Mouse (Mus musculus) naive thymus-derived CD4-positive, alpha-beta T cell, adult 2 months (primary cell): ENCODE measurements around the gene Cdc14b.
"Not testable (repeated sequence)": the region's sequence is repeated elsewhere in the genome, so short reads cannot be mapped to it uniquely, and the experiment has no call there.

Experiments used
- DNase-seq: peaks from one replicate; pipeline ENCODE4 v3.0.0-alpha.2; 2011; ENCODE audit warnings: low read depth

Gene Cdc14b

DNA sequence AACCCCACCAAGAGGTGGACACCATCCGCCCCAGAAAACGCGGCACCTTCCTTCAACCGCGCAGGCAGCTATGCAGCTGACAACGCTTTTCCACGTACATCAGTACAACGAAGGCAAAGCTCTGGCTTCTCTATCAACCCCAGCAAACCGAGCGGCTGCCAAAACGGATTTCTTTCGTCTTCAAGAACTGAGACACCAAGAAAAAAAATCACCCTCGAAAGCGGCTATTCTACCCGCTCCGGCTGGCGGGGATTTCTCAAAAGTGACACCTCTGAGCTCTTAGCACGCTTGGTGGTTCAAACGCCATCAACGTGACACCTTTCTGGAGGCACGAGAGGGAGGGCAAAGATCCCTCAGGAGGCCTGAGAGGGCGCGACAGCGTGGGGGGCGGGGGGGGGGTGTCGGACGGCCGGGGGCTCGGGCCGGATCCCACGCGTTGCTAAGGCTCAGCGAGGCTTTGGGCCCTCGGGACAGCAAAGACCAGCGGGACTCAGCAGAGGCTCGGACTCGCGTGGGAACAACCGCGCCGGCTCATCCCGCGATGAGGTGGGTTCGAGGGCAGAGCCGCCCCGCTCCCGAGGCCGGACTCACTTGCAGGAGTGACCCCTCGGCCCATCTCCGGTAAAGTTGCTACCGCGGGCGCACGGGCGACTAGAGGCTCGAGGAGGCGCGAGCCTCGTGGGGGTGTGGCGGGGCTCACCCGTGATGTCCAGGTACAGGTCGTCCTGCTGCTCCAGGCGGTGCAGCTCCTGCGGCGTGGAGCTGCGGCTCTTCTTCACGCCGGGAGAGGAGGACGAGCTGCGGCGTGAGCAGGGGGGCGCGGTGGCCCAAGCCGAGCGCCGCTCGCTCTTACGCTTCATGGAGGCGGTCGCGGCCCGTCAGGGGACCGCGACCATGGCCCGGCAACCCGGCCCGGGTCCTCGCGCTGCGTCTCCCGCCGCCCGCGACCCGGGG lies 922 bp downstream of the Cdc14b start:
- DNase-seq: peak; percentile 62

DNA sequence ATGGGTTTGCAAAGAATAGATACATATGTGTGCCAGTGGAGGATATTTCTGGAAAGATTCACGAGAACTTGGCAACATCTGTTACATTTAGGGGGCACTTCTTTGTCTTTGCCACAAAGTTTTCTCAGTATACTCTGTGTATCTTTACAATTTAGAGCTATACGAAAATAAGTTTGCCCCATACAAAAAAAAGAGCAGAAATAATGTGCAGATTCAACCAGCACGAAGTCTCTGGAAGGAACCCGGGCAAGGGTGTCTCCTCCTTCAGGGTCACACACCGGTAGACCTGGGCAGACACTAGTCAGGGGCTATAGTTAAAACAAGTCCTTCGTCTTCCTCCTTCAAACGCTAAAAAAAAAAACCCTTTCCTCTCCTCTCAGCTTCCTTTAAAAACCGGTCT lies 1.7 kb downstream of the Cdc14b start:
- DNase-seq: no peak

DNA sequence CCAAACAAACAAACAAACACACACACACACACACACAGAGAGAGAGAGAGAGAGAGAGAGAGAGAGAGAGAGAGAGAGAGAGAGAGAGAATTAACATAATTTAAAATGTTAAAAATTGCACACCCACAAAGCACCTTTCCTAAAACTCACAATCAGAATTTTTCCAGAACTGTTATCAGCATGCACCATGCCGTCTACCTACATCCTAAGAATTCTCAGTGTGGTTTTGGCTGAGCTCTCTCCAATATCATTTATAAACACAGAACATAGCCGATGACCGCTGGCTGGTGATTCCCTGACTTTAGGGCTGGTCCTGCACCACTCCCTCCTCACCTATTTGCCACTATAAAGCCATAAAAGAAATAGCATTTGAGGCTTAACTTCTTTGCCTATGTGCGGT lies 6.7 kb downstream of the Cdc14b start:
- no peak for DNase-seq

DNA sequence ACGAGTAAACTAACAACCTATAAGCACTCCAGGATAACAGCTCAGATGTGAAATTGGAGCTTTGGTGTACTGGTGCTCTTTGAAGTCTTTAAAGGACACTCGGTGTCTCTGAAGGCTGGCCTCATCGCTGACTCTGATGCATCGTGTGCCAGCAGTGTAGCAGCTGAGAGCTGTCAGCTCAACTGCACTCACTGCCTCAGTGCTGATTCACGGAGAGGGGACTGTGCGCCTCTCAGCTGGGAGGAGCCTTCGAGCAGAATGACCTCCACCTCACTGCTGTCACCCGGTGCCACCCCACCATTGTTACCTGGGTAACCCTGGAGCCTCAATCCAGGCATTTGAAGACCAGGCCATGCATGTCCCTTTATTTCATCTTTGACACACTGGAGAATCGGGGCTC lies 7.9 kb downstream of the Cdc14b start:
- no peak for DNase-seq

DNA sequence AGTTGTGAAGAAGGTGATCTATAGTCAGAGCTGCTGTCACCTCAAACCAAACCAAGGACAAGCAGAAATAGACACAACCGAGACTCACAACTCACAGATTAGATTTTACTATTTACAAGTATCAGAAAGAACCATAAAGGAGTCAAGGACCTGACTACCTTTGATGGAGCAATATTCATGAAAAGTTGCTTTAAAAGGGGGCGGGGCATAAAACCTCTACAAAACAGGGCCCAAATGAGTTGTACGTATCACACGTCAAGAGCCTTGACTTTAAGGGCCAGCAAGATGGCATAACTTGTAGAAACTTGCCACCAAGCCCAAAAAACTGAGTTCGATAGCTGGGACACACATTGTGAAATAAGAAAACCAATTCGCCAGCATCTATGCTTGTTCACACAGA lies 10.5 kb downstream of the Cdc14b start:
- DNase-seq: no peak

DNA sequence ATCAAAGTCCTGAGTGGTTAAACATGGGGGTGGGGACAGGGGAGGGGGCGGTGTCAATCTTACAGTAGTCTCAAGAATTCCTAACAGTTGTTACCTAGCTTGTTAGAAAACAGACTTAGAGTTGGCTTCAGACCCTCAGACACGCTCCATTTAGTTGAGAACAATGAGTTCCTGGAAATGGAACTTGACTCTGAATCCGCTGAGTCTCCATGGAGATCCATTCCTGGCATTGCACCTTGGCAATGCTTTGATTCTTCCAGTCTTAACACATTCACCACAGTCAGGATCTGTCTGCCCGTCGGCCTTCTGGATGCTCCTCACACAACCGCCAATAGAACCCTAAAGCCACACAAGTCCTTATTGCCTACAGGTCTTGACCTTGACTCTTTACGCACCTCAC lies 15.2 kb downstream of the Cdc14b start:
- no peak for DNase-seq

DNA sequence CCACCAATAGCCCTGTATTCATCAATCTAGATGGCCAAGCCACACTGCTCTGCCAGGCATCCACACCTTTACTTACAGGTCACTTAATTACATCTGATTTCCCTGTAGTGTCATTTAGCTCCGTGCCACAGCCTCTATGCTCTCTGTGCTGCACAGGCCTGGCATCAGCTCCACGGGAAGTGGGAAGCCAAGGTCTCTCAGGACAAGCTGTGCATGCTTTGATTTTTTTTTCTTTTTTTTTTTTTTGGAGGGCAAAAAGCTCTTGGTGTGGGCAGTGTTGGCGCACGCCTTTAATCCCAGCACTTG lies 16.6 kb downstream of the Cdc14b start:
- no peak for DNase-seq

DNA sequence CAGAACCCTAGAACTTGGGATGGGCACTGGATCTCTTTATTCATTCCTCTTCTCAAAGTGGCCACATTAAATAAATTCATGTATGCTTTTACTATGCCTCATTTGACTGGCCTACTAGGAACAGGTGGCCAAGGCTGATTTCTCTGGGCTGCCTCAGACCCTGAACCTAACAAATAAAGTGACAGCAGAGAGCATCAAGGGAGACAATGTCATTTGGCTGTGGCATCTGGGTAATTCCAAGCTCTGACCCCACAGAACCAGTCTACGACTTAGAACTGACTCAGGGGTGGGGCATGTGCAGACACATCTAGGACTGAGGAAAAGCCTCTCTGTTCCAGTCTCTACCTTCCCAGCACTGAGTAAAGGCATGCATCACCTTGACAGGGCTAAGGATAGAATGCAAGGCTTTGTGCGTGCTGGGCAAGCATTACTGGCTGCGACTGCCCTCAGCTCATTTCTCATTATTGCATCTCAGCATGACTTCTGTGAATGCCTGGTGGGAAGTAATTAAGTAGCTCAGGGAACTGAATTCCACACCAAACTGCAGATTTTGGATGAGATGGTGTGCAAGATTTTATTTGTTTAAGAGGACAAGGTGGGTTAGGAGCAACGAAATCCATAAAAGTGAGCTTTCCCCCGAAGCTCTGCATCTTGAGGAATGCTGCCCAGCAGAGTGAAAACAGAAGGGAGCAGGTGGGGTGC lies 17.1 kb downstream of the Cdc14b start:
- DNase-seq: no peak

DNA sequence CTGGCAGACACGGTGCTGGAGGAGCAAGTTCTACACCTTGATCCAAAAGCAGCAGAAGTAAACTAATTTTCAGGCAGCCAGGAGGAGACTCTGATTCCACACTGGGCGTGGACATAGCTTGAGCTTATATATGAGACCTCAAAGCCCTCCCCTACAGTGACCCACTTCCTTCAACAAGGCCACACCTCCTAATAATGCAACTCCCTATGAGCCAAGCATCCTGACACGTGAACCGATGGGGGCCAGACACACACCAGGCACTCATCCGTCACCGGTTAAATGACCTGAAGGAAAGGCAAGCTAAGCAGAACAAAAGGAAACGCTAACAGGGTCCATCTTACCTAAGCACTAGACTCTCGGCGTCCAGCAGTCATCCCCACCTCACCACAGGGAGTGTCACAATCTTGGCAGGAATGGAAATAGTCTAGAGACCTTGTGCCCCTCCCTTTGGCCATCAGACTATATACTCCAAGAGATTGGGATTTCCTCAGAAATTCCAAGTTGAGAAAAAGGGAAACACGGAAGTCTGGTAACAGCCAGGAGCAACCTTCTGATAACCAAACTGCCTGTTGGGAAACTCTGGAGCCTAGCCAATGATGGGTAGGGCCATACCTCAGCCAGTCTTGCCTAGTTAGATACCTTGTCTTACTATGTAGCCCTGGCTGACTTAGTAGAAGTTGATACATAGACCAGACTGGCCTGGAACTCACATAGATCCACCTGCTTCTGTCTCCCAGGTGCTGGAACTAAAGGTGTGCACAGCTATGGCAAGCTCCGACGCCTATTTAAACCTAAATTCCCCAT lies 17.9 kb downstream of the Cdc14b start:
- DNase-seq: no peak

DNA sequence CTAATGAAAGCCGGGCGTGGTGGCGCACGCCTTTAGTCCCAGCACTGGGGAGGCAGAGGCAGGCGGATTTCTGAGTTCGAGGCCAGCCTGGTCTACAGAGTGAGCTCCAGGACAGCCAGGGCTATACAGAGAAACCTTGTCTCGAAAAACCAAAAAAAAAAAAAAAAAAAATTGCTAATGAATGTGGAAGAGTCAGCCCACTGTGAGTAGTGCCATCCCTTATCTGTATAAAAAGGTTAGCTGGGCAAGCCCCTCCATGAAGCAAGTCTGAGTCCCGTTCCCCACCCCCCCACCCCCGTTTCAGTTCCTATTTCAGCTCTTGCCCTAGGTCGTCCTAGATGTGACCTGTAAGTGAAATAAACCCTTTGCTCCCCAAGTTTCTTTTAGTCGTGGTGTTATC lies 20.9 kb downstream of the Cdc14b start:
- not testable (repeated sequence) for DNase-seq

DNA sequence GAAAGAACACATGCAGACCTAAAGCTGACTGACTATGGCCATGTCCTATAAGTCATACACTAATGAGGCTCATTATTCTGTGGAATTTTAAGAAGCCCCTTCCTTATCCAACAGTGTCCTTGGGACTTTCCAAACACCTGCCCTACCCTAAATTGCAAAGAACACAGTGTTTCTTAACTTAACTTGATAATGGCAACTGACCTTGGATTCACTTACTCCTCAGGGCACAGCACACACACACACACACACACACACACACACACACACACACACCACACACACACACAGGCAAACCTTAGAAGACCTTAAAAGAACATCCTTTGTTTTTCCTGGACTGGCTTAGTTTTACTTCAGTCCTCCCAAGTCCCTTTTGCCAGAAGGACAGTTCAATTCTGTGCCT lies 21.4 kb downstream of the Cdc14b start:
- DNase-seq: no peak

DNA sequence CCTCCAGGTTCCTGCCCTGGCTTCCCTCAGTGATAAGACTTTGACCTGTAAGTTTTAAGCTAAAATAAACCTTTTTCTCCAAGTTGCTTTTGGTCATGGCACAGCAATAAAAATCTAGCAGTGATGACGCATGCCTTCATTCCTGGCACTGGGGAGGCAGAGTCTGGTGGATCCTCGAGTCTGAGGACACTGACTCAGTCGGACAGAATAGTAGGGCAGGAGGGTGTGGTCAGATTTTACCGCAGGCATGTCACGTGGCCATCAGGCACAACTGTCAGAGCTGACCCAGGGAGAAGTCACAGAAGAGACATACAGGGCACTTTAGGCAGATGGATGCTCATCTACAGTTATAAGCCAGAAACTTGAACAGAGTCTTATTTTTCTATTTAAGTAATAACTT lies 22.9 kb downstream of the Cdc14b start:
- DNase-seq: peak; percentile 36

DNA sequence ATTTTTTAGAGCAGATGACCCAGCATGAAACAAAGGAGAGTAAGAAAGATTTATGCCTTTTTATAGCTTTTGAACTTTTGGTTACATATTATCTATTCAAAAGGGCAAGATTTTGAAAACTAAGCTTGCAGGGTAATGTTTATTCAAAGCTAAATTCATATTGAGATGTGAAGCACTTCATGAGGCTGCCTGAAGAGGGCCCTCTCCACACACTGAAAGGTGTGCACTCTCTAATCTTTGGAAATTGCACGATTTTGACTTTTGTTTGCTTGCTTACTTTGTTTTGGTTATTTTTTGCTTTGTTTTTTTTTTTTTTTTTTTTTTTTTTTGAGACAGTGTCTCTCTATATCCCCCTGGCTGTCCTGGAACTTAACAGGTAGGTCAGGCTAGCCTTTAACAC lies 24.7 kb downstream of the Cdc14b start:
- peak; percentile 82 for DNase-seq

DNA sequence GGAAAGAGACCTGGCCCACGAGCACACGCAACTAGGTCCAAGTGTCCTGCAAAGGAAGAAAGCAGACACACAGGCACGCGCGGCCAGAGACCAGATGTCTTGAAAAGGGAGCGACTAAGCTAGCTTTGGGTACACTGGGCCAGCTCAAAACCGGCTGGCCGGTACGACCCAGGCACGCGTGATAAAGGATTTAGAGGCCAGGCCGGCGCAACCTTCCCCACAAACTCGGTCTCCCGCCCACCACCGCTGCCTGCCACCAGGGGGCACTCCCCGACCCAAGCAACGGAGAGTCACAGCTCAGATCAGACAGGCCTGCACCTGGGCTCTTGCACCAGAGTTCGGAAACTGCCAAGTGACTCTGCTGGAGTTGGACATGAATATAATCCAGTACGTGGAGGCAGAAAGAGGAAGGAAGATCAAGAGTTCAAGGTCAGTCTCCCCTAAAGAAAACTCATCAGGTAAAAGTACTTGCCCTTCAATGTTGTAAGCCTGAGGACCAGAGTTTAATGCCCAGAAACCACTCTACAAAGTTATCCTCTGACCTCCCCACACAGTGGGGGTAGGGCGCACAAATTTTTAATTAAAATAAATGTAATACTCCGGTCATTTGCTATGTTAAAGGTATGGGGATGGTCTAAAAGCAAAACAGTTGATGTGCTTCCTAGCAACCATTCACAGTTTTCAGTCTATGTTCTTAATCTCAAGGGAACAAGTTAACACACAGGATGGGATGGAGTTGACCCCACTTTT lies 26.1 kb downstream of the Cdc14b start:
- DNase-seq: peak; percentile 91

DNA sequence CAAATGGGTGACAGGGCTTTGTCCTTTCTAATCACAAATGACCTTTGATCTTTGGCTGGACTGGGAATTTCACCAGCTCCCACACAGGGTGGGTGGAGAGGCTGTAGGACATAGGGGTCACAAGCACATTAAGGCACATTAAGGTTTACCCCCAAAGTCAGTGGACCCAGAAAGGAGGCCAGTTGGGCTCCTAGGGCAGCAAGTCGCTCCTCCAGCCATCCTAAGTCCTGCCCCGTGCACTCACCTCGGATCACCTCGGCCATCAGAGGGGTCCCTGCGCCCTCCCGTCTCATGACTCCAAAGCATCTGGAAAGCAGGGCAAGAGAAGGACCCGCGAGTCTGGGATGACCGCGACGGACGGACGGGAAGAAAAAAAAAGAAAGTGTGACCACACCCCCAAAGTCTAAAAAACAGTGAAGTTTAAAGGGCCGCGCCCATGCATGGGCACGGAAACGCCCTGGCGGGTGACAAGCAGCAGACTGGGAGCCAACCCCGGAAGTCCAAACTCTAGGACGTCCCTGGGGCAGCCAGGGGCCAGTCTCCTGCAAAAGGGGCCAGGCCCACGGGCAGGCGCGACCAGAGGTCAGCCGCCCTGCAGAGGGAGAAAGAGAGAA lies 26.8 kb downstream of the Cdc14b start:
- DNase-seq: peak; percentile 78

DNA sequence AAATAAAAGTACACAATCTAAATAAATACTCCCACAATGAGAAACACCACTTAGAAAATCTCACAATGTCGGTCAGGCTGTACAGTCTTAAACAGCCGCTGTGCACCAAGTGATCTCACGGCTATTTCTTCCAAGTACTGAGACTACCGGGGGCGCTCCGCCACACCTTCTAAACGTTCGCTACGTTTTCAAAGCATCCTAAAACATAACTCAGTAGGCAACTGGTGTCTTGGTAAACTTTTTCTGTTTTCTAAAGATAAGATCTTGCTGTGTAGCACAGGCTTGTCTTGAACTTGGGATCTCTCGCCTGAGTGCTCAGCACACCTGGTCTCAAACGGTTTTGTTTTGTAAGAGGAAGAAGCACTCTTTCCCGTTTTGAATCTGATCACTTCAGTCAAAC lies 29.0 kb downstream of the Cdc14b start:
- peak; percentile 24 for DNase-seq

DNA sequence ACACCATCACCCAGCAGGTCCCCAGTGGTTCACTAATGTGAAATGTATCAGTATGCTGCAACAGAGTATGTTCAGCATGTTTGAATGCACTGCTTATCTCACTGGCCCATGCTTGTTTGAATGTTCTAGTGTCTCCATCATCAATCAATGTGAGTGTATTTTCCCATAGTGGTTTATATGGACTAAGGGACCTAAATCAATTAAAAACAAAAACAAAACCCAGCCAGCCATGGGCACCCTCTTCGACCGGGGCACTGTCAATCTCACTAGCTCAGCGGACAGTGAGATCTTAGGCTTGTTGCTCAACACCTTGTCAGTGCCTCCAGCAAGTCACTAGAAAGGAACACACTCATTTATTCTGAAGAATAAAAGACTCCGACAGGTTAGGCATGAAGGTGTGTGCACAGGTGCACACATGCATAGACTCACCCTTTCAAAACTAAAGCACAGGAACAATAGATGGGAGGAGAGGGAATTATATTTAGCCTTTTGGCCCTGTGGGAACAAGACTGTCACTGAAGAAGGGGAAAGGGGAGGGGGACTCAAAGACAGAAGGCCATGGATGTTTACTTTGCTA lies 30.3 kb downstream of the Cdc14b start:
- no peak for DNase-seq

DNA sequence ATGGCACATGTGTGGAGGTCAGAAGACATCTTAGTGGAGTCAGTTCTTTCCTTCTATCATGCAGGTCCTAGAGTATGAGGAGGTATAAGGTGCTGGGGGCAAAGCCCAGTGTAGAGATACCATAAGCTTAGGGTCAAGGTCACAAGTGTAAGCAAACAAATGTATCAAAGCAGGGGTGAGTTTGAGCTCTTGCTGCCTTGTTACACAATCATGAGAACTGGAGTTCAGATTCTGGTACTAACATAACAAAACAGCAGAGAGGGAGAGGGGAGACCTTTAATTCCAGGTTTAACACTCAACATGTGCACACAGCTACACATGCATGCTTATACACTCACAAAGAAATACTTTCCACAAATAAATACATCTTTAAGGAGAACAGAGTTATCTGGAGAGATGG lies 32.4 kb downstream of the Cdc14b start:
- no peak for DNase-seq

DNA sequence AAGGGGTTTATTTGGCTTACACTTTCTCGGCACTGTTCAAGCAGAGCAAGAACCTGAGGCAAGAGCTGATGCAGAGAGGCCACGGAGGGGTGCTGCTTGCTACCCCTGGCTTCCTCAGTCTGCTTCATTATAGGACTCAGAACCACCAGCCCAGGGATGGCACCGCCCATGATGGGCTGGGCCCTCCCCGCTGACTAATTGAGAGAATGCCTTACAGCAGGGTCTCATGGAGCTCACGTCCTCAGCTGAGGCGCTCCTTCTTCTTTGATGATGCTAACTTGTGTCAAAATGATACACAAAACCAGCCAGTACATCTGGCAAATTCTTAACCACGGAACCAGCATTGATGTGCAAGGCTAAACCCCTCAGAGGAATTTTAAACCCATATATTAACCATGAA lies 34.5 kb downstream of the Cdc14b start:
- no peak for DNase-seq

DNA sequence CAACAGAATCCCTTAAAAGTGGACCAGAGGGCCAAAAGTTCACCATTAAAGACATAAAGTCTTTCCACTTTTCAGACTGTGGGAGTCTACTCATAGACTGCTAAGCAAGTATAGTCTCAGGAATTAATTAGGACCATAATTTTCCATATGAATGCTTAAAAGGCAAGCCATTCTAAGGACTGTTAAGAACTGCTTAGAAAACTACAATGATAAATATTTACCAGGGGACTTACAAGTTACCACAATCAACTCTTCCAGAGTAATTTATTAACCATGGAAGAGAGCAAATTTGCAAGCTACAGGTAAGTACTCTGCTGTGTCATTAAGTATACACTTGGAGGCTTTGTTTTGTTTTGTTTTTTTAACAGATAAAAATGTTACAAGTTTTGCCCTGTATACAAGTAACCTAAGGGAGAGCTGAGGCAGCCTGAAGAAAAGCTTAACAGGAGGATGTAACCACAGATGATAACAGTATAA lies 37.4 kb downstream of the Cdc14b start:
- DNase-seq: no peak
